In genomic region chr3:120083171-120083932, GRCm38 (mm10) we compare ENCODE assay signal across 15 mouse cellular contexts.
"Had no signal": no experiment of that assay in that cellular context is flagged by ENCODE, and none has a peak within 500 bp of the region (broad histone marks: within the 10 kb centered on the region; RNA-seq: fewer than 3 reads in every experiment).

No protein-coding gene starts in this region.

- H3K4me1 ChIP-seq: liver, embryonic 13.5 days; neural tube, embryonic 12.5 days; stomach, embryonic 15.5 days had no signal

- H3K4me3 ChIP-seq: left cerebral cortex, adult 2 months; liver, embryonic 13.5 days; neural tube, embryonic 12.5 days; stomach, embryonic 15.5 days had no signal

- H3K27ac ChIP-seq: kidney, postnatal 0 days; left cerebral cortex, adult 2 months; liver, embryonic 13.5 days; neural tube, embryonic 12.5 days; stomach, embryonic 15.5 days had no signal

- H3K27me3 ChIP-seq: liver, embryonic 13.5 days; neural tube, embryonic 12.5 days; stomach, embryonic 15.5 days had no signal

- DNase-seq: kidney, postnatal 36 days; layer of hippocampus, postnatal 36 days; liver, embryonic 13.5 days; lung, adult 2 months; lung, postnatal 14 days; lung, postnatal 4 days; midbrain, embryonic 14.5 days; right cerebral cortex, postnatal 25 days; spleen, adult 18-20 months; thymus, postnatal 25 days had no signal

- H3K36me3 ChIP-seq: liver, embryonic 13.5 days; neural tube, embryonic 12.5 days; stomach, embryonic 15.5 days had no signal

- H3K9me3 ChIP-seq: liver, embryonic 13.5 days; neural tube, embryonic 12.5 days; stomach, embryonic 15.5 days had no signal

- H3K4me2 ChIP-seq: liver, embryonic 13.5 days; midbrain, embryonic 11.5 days; neural tube, embryonic 12.5 days; stomach, embryonic 15.5 days had no signal

- H3K9ac ChIP-seq: liver, embryonic 13.5 days; neural tube, embryonic 12.5 days; stomach, embryonic 15.5 days had no signal
